Mouse (Mus musculus) myocyte (in vitro differentiated cells): ENCODE results near the gene Myh6. TPM values are rescaled to one million over a fixed set of nuclear protein-coding genes. Genes with fewer than 3 reads are reported as not detected.
A peak's percentile ranks its signal among the peaks of the same experiment; 100 is the strongest.

Experiments used
- H3K27me3 ChIP-seq: one replicate; pipeline ENCODE4 v1.6.1; 2011; ENCODE audit not compliant: control insufficient read depth, insufficient read depth, insufficient read length
- H3K36me3 ChIP-seq: one replicate; pipeline ENCODE4 v1.6.1; 2011; ENCODE audit not compliant: control insufficient read depth, insufficient read depth
- H3K4me2 ChIP-seq: one replicate; pipeline ENCODE4 v1.6.1; 2011; ENCODE audit warnings: low read depth, control low read depth
- H3K4me3 ChIP-seq: one replicate; pipeline ENCODE4 v1.5.1; 2011; ENCODE audit warnings: mild to moderate bottlenecking, control low read depth, moderate library complexity
- H3K79me2 ChIP-seq: one replicate; pipeline ENCODE4 v1.6.1; 2011; ENCODE audit not compliant: control insufficient read depth, insufficient read depth
- H3ac ChIP-seq: one replicate; pipeline ENCODE4 v1.6.1; 2011; ENCODE audit not compliant: control insufficient read depth, insufficient read length
- CEBPB ChIP-seq: IDR thresholded peaks from 2 replicates; pipeline ENCODE4 v1.6.1; 2011; ENCODE audit warnings: mild to moderate bottlenecking, moderate library complexity; ENCODE audit not compliant: poor library complexity, insufficient read depth, severe bottlenecking
- E2F4 ChIP-seq: IDR thresholded peaks from one replicate; pipeline ENCODE4 v1.6.1; 2011; ENCODE audit warnings: mild to moderate bottlenecking, control low read depth, moderate library complexity; ENCODE audit not compliant: insufficient read depth
- MAX ChIP-seq: IDR thresholded peaks from one replicate; pipeline ENCODE4 v1.6.1; 2011; ENCODE audit warnings: low read depth, mild to moderate bottlenecking, control low read depth
- MYOD1 ChIP-seq, 3 experiments: IDR thresholded peaks; one replicate each; pipeline ENCODE4 v1.6.1; 2011; ENCODE audit warnings: control low read depth in 2 of 3, low read depth in 2 of 3, mild to moderate bottlenecking in 2 of 3, moderate library complexity in 1 of 3; ENCODE audit not compliant: insufficient read length in 2 of 3, control insufficient read depth in 1 of 3
- MYOG ChIP-seq, 3 experiments: IDR thresholded peaks; one replicate each; pipeline ENCODE4 v1.6.1; 2011; ENCODE audit warnings: control low read depth in 2 of 3, low read depth in 2 of 3, mild to moderate bottlenecking in 2 of 3; ENCODE audit not compliant: insufficient read length in 2 of 3, control insufficient read depth in 1 of 3, insufficient read depth in 1 of 3
- POLR2A ChIP-seq: IDR thresholded peaks from one replicate; pipeline ENCODE4 v1.6.1; 2011; ENCODE audit warnings: low read depth, mild to moderate bottlenecking, control low read depth, moderate library complexity; ENCODE audit not compliant: insufficient read length
- POLR2AphosphoS2 ChIP-seq: IDR thresholded peaks from one replicate; pipeline ENCODE4 v1.6.1; 2011; ENCODE audit warnings: low read depth, control low read depth; ENCODE audit not compliant: insufficient read length
- REST ChIP-seq: IDR thresholded peaks from one replicate; pipeline ENCODE4 v1.6.1; 2011; ENCODE audit warnings: mild to moderate bottlenecking, control low read depth, moderate library complexity; ENCODE audit not compliant: insufficient read depth, insufficient read length
- SRF ChIP-seq: IDR thresholded peaks from one replicate; pipeline ENCODE4 v1.6.1; 2011; ENCODE audit warnings: low read depth; ENCODE audit not compliant: control insufficient read depth, insufficient read length
- TCF12 ChIP-seq: IDR thresholded peaks from one replicate; pipeline ENCODE4 v1.6.1; 2011; ENCODE audit warnings: mild to moderate bottlenecking, control low read depth; ENCODE audit not compliant: poor library complexity, insufficient read depth, severe bottlenecking
- TCF3 ChIP-seq: IDR thresholded peaks from one replicate; pipeline ENCODE4 v1.6.1; 2011; ENCODE audit warnings: low read depth, control low read depth; ENCODE audit not compliant: insufficient read length
- USF1 ChIP-seq: IDR thresholded peaks from one replicate; pipeline ENCODE4 v1.6.1; 2011; ENCODE audit warnings: low read depth, mild to moderate bottlenecking, control low read depth, moderate library complexity
- polyA plus RNA-seq: library from polyadenylated mRNA; unstranded; fragments of >200 nt; fragmentation: generic; extraction: Trizol; gene quantifications from one replicate; pipeline ENCODE4 v1.2.1, GENCODE M21; 2012; ENCODE audit warnings: missing spikeins

The Myh6 gene
- polyA plus RNA-seq, 1 experiment = 15.0 TPM

GRCm38 (mm10) chr14:54935904-54936830, 30.6 kb downstream of the Myh6 start, which contains the start of gene Cmtm5:
Cmtm5 (plus strand) TSS chr14:54936261.
- no peaks in the 10 kb centered on the region for H3K36me3 ChIP-seq
- H3K4me3 ChIP-seq = no peak within 1 kb of the TSS
- H3K27me3 ChIP-seq = peaks cover 21% of the 10 kb centered on the region
- H3K79me2 ChIP-seq = no peaks in the 10 kb centered on the region
- TF ChIP-seq MAX (no peak), E2F4 (no peak), TCF12 (no peak), SRF (no peak), POLR2A (no peak), REST (no peak), MYOG (IDR thresholded peaks at IDR 0.05; ENCODE audit: control insufficient read depth in 1 of 3, insufficient read depth in 1 of 3, insufficient read length in 2 of 3, low read depth in 2 of 3) (peak in 1 of 3 experiments; percentile 43), USF1 (no peak)
- H3K4me2 ChIP-seq = no peak within 1 kb of the TSS
- no peak within 1 kb of the TSS for H3ac ChIP-seq

- peaks cover 21% of the 10 kb centered on the region for H3K27me3 ChIP-seq
- no peak within 1 kb of the TSS for H3K4me3 ChIP-seq
- TF ChIP-seq USF1 = no peak
- TF ChIP-seq MYOG (IDR thresholded peaks at IDR 0.05; ENCODE audit: control insufficient read depth in 1 of 3, insufficient read depth in 1 of 3, insufficient read length in 2 of 3, low read depth in 2 of 3) = peak in 1 of 3 experiments; percentile 9
- no peak for TF ChIP-seq REST
- H3ac ChIP-seq = no peak within 1 kb of the TSS
- H3K79me2 ChIP-seq = no peaks in the 10 kb centered on the region
- no peak within 1 kb of the TSS for H3K4me2 ChIP-seq
- H3K36me3 ChIP-seq = no peaks in the 10 kb centered on the region
Observed at GRCm38 (mm10) chr14:54932645-54933150, 34.0 kb downstream of the Myh6 start, which contains the start of gene Il25. Il25 (plus strand) TSS chr14:54932695.

GRCm38 (mm10) chr14:54930431-54930830, 36.3 kb downstream of the Myh6 start:
- Histone ChIP-seq H3K36me3 (no peaks in the 10 kb centered on the region), H3K27me3 (peaks cover 32% of the 10 kb centered on the region), H3K4me2 (no peak overlapping the region), H3K4me3 (no peak overlapping the region), H3ac (no peak overlapping the region), H3K79me2 (no peaks in the 10 kb centered on the region)
- TF ChIP-seq POLR2A = no peak
- TF ChIP-seq MYOG (IDR thresholded peaks at IDR 0.05; ENCODE audit: control insufficient read depth in 1 of 3, insufficient read depth in 1 of 3, insufficient read length in 2 of 3, low read depth in 2 of 3) = peak in 1 of 3 experiments; percentile 44
- no peak for TF ChIP-seq SRF
- no peak for TF ChIP-seq POLR2AphosphoS2
- TF ChIP-seq TCF3 = no peak
- no peak for TF ChIP-seq CEBPB
- no peak for TF ChIP-seq TCF12
- TF ChIP-seq USF1 = peak; percentile 29
- TF ChIP-seq MYOD1 (IDR thresholded peaks at IDR 0.05; ENCODE audit: control insufficient read depth in 1 of 3, insufficient read length in 2 of 3, low read depth in 2 of 3) = no peak

GRCm38 (mm10) chr14:54929801-54930200, 36.9 kb downstream of the Myh6 start:
- peak in 1 of 3 experiments; percentile 3 for TF ChIP-seq MYOG (IDR thresholded peaks at IDR 0.05; ENCODE audit: control insufficient read depth in 1 of 3, insufficient read depth in 1 of 3, insufficient read length in 2 of 3, low read depth in 2 of 3)
- TF ChIP-seq SRF = no peak
- TF ChIP-seq CEBPB = no peak
- no peak for TF ChIP-seq E2F4
- peak in 1 of 3 experiments; percentile 3 for TF ChIP-seq MYOD1 (IDR thresholded peaks at IDR 0.05; ENCODE audit: control insufficient read depth in 1 of 3, insufficient read length in 2 of 3, low read depth in 2 of 3)
- TF ChIP-seq POLR2A = no peak
- no peak for TF ChIP-seq POLR2AphosphoS2
- TF ChIP-seq TCF12 = no peak
- TF ChIP-seq REST = no peak
- TF ChIP-seq USF1 = no peak
- no peak for TF ChIP-seq MAX
- Histone ChIP-seq H3K27me3 (peaks cover 30% of the 10 kb centered on the region), H3K4me3 (no peak overlapping the region), H3K79me2 (no peaks in the 10 kb centered on the region), H3ac (no peak overlapping the region), H3K36me3 (no peaks in the 10 kb centered on the region), H3K4me2 (no peak overlapping the region)

- Histone ChIP-seq H3K4me3 (no peak overlapping the region), H3K79me2 (no peaks in the 10 kb centered on the region), H3K4me2 (no peak overlapping the region), H3ac (no peak overlapping the region), H3K27me3 (peaks cover 26% of the 10 kb centered on the region), H3K36me3 (no peaks in the 10 kb centered on the region)
- TF ChIP-seq MYOD1 (IDR thresholded peaks at IDR 0.05; ENCODE audit: control insufficient read depth in 1 of 3, insufficient read length in 2 of 3, low read depth in 2 of 3) = no peak
- TF ChIP-seq CEBPB = no peak
- TF ChIP-seq TCF3 = no peak
- TF ChIP-seq POLR2A = no peak
- no peak for TF ChIP-seq MYOG (IDR thresholded peaks at IDR 0.05; ENCODE audit: control insufficient read depth in 1 of 3, insufficient read depth in 1 of 3, insufficient read length in 2 of 3, low read depth in 2 of 3)
- no peak for TF ChIP-seq E2F4
Observed at GRCm38 (mm10) chr14:54927296-54927695, 39.4 kb downstream of the Myh6 start.
